Mouse (Mus musculus) hindbrain, embryonic 16.5 days (tissue): ENCODE measurements around the gene Olfr853. TPM values are rescaled to one million over a fixed set of nuclear protein-coding genes. Genes with fewer than 3 reads are reported as not detected.

Source experiments
- ATAC-seq: fragments of 200-750 bp; cut with Nextera tagmentation; 2 replicates; pipeline ENCODE4 v1.8.0; 2017; ENCODE audit warnings: moderate TSS enrichment, moderate library complexity
- H3K27ac ChIP-seq: fragments of 300-500 bp; sonication (generic); 2 replicates; pipeline ENCODE4 v1.5.1; 2014; ENCODE audit warnings: low read depth, mild to moderate bottlenecking, control low read depth, low read length, moderate library complexity
- H3K27me3 ChIP-seq: fragments of 300-500 bp; sonication (generic); replicated peaks from 2 replicates; pipeline ENCODE4 v1.6.1; 2014; ENCODE audit warnings: low read length; ENCODE audit not compliant: control insufficient read depth, insufficient read depth
- H3K36me3 ChIP-seq: fragments of 300-500 bp; sonication (generic); 2 replicates; pipeline ENCODE4 v1.6.1; 2014; ENCODE audit warnings: mild to moderate bottlenecking, low read length, moderate library complexity, mixed read lengths; ENCODE audit not compliant: control insufficient read depth, insufficient read depth
- H3K4me1 ChIP-seq: fragments of 300-500 bp; sonication (generic); 2 replicates; pipeline ENCODE4 v1.6.1; 2014; ENCODE audit warnings: low read depth, low read length; ENCODE audit not compliant: control insufficient read depth, insufficient read depth
- H3K4me2 ChIP-seq: fragments of 300-500 bp; sonication (generic); 2 replicates; pipeline ENCODE4 v1.6.1; 2014; ENCODE audit warnings: mild to moderate bottlenecking, low read length, control low read depth, moderate library complexity
- H3K4me3 ChIP-seq: fragments of 300-500 bp; sonication (generic); 2 replicates; pipeline ENCODE4 v1.5.1; 2014; ENCODE audit warnings: mild to moderate bottlenecking, low read length, control low read depth, moderate library complexity
- H3K9ac ChIP-seq: fragments of 300-500 bp; sonication (generic); 2 replicates; pipeline ENCODE4 v1.6.1; 2014; ENCODE audit warnings: low read depth, mild to moderate bottlenecking, control low read depth, low read length, moderate library complexity
- H3K9me3 ChIP-seq: fragments of 300-500 bp; sonication (generic); 2 replicates; pipeline ENCODE4 v1.6.1; 2014; ENCODE audit warnings: mild to moderate bottlenecking, low read length, moderate library complexity; ENCODE audit not compliant: control insufficient read depth
- WGBS: fragments of 180-500 bp; shearing (Covaris S2); extraction: QIAGEN DNeasy Blood & Tissue Kit; methylation state at CpG from one replicate; pipeline ENCODE4 v1.1.7; 2014; 5-methylcytosine and 5-hydroxymethylcytosine counted together
- polyA plus RNA-seq: library from polyadenylated mRNA; unstranded; fragments of >200 nt; fragmentation: Nextera tagmentation; extraction: Ambion mirVana; gene quantifications from 2 replicates; pipeline ENCODE4 v1.2.1, GENCODE M21; 2015

The Olfr853 gene
- not detected in 2 replicates for polyA plus RNA-seq

- no peak within 1 kb of the TSS for H3K4me3 ChIP-seq
- WGBS: 63% methylated on average over 1 of the region's 1 CpGs
Measured at GRCm38 (mm10) chr9:19540976-19541375, at the start of gene Olfr853. Olfr853 (minus strand) TSS chr9:19541076.

GRCm38 (mm10) chr9:19582317-19582716, 41.4 kb upstream of the Olfr853 start, which contains the start of gene Olfr855:
Olfr855 (plus strand) TSS chr9:19582617.
- Histone ChIP-seq H3K9ac (no peak within 1 kb of the TSS), H3K36me3 (no peaks in the 10 kb centered on the region), H3K4me3 (no peak within 1 kb of the TSS), H3K27me3 (no peaks in the 10 kb centered on the region), H3K9me3 (no peaks in the 10 kb centered on the region), H3K4me1 (no peaks in the 10 kb centered on the region), H3K4me2 (no peak within 1 kb of the TSS), H3K27ac (no peak within 1 kb of the TSS)
- ATAC-seq: no peak

More at GRCm38 (mm10) chr9:19540976-19541375, at the start of gene Olfr853:
- Histone ChIP-seq H3K36me3 (no peaks in the 10 kb centered on the region), H3K27me3 (no peaks in the 10 kb centered on the region), H3K27ac (no peak within 1 kb of the TSS), H3K9ac (no peak within 1 kb of the TSS), H3K4me1 (no peaks in the 10 kb centered on the region), H3K4me2 (no peak within 1 kb of the TSS), H3K9me3 (peaks cover 6% of the 10 kb centered on the region)
- no peak for ATAC-seq

GRCm38 (mm10) chr9:19567282-19567681, 26.4 kb upstream of the Olfr853 start, which contains the start of gene Olfr854:
Olfr854 (minus strand) TSS chr9:19567382.
- H3K27me3 ChIP-seq: no peaks in the 10 kb centered on the region
- H3K4me3 ChIP-seq: no peak within 1 kb of the TSS
- H3K27ac ChIP-seq: no peak within 1 kb of the TSS
- H3K9me3 ChIP-seq: peaks cover under 1% of the 10 kb centered on the region; the same call in 1 of the 2 replicates
- H3K36me3 ChIP-seq: no peaks in the 10 kb centered on the region
- H3K9ac ChIP-seq: no peak within 1 kb of the TSS
- whole genome bisulfite sequencing: 70% methylated on average over 1 of the region's 1 CpGs
- ATAC-seq: no peak
- H3K4me2 ChIP-seq: no peak within 1 kb of the TSS
- no peaks in the 10 kb centered on the region for H3K4me1 ChIP-seq

- H3K4me1 ChIP-seq: no peaks in the 10 kb centered on the region
- no peak within 1 kb of the TSS for H3K9ac ChIP-seq
- no peak within 1 kb of the TSS for H3K4me2 ChIP-seq
- no peak within 1 kb of the TSS for H3K27ac ChIP-seq
- H3K36me3 ChIP-seq: no peaks in the 10 kb centered on the region
- H3K27me3 ChIP-seq: no peaks in the 10 kb centered on the region
- peaks cover 7% of the 10 kb centered on the region; the same call in 1 of the 2 replicates for H3K9me3 ChIP-seq
- no peak within 1 kb of the TSS for H3K4me3 ChIP-seq
- no peak for ATAC-seq
Measured at GRCm38 (mm10) chr9:19492995-19493394, 47.9 kb downstream of the Olfr853 start, which contains the start of gene Olfr851. Olfr851 (plus strand) TSS chr9:19493295.

Other genes starting within 250 kb of the Olfr853 start
- not detected in 2 replicates for gene Olfr844, start 224.7 kb downstream of the Olfr853 start, polyA plus RNA-seq
- gene Olfr845, start 204.6 kb downstream of the Olfr853 start, polyA plus RNA-seq: not detected in 2 replicates
- gene Olfr846, start 177.1 kb downstream of the Olfr853 start, polyA plus RNA-seq: not detected in 2 replicates
- not detected in 2 replicates for gene Olfr847, start 162.4 kb downstream of the Olfr853 start, polyA plus RNA-seq
- not detected in 2 replicates for gene Olfr849, start 100.8 kb downstream of the Olfr853 start, polyA plus RNA-seq
- gene Olfr850, start 62.8 kb downstream of the Olfr853 start, polyA plus RNA-seq: not detected in 2 replicates
- not detected in 2 replicates for gene Olfr851, start 47.8 kb downstream of the Olfr853 start, polyA plus RNA-seq
- not detected in 2 replicates for gene Olfr854, start 26.3 kb upstream of the Olfr853 start, polyA plus RNA-seq
- gene Olfr855, start 41.5 kb upstream of the Olfr853 start, polyA plus RNA-seq: not detected in 2 replicates
- gene Zfp317, start 81.0 kb upstream of the Olfr853 start, polyA plus RNA-seq: 29.4 and 34.9 TPM in 2 replicates
- not detected in 2 replicates for gene Olfr857, start 168.4 kb upstream of the Olfr853 start, polyA plus RNA-seq
- gene Olfr58, start 239.2 kb upstream of the Olfr853 start, polyA plus RNA-seq: not detected in 2 replicates